Mouse (Mus musculus) CH12.LX (cell line): ENCODE data around the gene Cdh15.

ENCODE experiments used
- CTCF ChIP-seq, 2 experiments: IDR thresholded peaks in 1 of 2; conservative IDR thresholded peaks in 1 of 2; 2 replicates each; pipeline ENCODE4 v1.5.1; 2011 to 2012; ENCODE audit warnings: low read depth in 2 of 2, low read length in 2 of 2, improper control_type of control experiment in 1 of 2, inconsistent platforms in 1 of 2, mild to moderate bottlenecking in 1 of 2, moderate library complexity in 1 of 2
- HCFC1 ChIP-seq: IDR thresholded peaks from 2 replicates; pipeline ENCODE4 v1.6.1; 2012; ENCODE audit warnings: low read depth, mild to moderate bottlenecking, inconsistent platforms, low read length, improper control_type of control experiment
- JUN ChIP-seq: IDR thresholded peaks from 2 replicates; pipeline ENCODE4 v1.6.1; 2011; ENCODE audit warnings: low read depth, mild to moderate bottlenecking, low read length, improper control_type of control experiment, moderate library complexity; ENCODE audit not compliant: insufficient read depth
- JUND ChIP-seq: conservative IDR thresholded peaks from 2 replicates; pipeline ENCODE4 v1.6.1; 2011; ENCODE audit warnings: low read depth, low read length, improper control_type of control experiment
- RAD21 ChIP-seq: IDR thresholded peaks from 2 replicates; pipeline ENCODE4 v1.6.1; 2011; ENCODE audit warnings: low read depth, mild to moderate bottlenecking, low read length, improper control_type of control experiment, moderate library complexity
- ZC3H11A ChIP-seq: IDR thresholded peaks from 2 replicates; pipeline ENCODE4 v1.6.1; 2012; ENCODE audit warnings: low read depth, mild to moderate bottlenecking, inconsistent platforms, low read length, improper control_type of control experiment

- no peak for TF ChIP-seq RAD21
- TF ChIP-seq JUN = no peak
- TF ChIP-seq CTCF (conservative IDR thresholded peaks at IDR 0.05 in 1 of 2, IDR thresholded peaks at IDR 0.05 in 1 of 2; ENCODE audit: low read depth in 2 of 2, low read length in 2 of 2) = no peak
- no peak for TF ChIP-seq JUND
- no peak for TF ChIP-seq HCFC1
- no peak for TF ChIP-seq ZC3H11A
Measured at GRCm38 (mm10) chr8:122901892-122902515, 54.2 kb downstream of the Cdh15 start.
